Mouse (Mus musculus) testis, postnatal 14 days (tissue): Measurements from ENCODE around the gene Pnpla3.

Experiments
- DNase-seq: peaks from one replicate; pipeline ENCODE4 v3.0.0; 2021; ENCODE audit warnings: low spot score

The Pnpla3 gene

DNA sequence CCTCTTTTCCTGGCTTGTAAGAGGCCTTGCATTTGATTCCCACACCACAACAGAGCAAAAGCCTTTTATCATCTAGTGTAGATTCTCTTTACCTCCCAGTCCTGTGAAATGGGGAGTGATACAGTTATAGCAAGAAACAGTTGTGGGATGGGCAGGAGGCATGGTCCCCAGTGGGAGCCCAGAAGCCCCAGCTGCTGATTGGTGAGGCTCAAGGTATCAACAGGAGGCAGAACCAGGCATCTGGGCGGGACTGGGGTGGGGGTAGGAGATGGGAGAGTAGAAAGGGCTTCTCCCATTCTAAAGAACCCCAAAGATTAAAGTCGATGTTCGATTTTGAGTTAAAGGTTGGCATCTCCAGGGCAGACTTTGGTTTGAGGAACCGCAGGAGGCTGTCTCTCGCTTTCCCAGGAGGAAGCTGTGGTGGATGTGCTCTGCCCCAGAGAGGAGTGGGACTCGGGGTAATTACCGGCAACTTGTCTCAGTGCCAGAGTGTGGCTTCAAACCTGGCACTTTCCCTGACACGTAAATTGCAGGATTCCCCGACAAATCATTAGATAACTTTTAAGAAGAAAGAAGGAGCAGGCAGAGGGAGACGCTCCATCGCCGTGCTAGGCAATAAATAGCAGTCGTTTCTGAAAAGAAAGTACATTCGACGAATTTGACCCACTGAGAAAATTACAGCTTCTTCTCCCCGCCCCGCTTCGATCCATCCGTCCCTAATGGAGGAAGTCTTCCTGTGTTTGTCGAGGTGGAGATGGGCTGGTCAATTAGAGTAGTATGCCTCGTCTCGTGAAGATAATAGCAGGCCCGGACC lies 50.5 kb downstream of the Pnpla3 start:
- DNase-seq = no peak

DNA sequence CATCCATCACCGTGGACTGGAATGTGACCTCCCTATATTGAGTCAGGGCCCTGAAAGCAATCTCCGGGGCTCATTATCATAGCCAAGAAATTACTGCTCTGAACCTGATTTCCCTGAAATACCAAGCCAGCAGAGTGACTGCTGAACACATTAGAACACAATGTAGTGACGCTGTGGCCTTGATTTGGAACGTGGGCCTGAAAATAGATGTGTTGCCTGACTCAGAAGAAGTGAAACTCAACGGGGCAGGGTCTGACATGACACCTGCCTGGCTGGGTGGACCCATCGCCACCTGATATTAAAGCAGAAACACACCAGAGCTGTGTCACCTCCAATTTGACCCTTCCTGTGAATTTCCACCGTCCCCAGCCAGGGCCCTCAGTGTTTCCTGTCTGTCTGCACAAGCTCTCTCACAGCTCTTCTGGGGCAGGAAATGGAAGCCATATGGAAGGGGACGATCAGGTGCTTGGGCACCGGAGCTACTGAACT lies 51.2 kb downstream of the Pnpla3 start:
- DNase-seq = no peak

DNA sequence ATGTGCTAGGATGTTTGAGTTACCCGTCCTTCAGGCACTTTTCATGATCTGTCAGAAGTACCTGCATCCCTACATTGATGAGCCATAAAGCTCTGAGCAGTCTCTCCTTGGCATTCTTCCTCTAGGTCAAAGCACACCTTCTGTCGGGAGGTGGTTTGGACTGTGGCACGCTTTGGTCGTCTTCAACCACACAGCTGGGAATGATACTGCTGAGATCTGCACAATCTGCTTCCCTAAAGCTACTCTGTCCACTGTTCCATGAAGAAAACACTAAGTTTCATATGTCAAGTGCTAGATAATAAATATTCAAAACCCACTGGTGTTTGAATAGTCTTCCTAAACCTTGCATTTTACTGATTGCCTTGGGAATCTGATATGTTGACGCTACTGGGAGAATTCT lies 53.9 kb downstream of the Pnpla3 start:
- DNase-seq = no peak

DNA sequence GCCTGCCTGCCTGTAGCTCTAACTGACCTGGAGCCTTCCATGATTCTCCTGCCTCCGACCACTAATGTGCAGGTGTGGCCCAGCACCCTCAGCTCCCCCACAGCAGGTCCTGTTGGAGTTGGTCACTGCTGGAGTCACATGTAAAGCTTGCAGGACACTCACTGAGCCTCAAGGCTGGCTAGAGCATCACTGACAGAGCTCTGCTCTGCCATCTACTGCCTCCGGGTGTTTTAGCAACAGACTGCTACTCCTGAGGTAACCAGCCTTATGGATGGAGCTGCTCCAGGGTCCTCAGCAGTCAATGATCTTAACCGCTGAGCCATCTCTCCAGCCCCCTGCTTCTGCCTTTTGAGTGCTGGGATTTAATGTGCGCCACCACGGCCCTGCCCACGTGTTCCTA lies 55.8 kb downstream of the Pnpla3 start:
- DNase-seq = no peak

DNA sequence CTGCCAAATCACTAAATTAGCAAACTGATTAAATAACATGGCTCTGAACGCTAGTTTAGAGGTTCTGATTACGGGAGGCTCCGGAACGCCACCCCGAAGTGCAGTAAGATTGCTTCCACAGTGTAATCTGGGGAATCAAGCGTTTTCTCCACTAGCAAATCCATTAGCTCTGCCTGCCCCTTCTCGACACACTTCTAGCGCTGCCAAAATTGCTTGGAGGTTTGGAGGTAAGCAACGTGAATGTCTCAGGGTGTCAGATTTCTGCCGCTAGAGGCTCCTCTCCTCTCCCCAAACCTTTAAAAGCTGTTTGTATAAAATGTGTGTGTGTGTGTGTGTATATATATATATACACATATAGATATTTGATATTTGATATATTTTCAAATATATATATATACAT lies 57.1 kb downstream of the Pnpla3 start:
- DNase-seq = no peak

DNA sequence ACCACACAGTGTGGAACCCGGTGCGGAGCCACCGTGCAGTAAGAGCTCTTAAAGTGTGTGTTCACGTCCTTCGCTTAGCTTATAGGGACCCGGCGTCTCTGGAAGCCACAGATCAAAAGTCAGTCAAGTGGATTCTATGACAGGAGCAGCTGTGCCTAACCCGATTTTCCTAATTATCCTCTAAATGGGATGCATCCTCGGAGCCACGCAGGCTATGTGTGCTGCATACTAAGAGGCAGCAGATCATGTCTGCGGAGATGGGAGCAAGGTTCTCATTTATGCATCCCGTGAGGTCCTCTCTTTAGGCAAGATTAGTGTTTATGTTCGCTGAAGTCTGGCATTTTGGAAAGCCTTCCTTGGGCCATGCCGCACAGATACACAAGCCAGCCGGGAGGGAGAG lies 59.3 kb downstream of the Pnpla3 start:
- no peak for DNase-seq

DNA sequence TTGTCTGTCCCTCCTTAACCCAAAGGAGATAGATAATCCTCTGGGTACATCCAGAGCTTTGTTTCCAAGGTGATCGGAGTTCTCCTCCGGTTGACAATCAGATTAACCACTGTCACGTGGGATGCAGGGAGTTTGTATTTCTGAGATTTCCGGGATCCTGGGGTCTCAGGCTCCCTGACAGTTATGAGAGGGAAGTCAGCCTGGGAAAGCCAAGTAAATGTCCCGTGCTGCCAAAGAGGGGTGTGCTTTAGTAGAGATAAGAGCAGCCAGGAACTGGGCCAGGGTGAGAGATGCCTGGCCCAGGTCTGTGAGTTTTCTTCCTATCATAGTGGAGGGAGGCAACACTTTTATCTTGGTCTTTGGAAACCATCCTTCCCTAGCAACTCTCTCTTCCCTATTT lies 63.0 kb downstream of the Pnpla3 start:
- DNase-seq = peak; percentile 58

DNA sequence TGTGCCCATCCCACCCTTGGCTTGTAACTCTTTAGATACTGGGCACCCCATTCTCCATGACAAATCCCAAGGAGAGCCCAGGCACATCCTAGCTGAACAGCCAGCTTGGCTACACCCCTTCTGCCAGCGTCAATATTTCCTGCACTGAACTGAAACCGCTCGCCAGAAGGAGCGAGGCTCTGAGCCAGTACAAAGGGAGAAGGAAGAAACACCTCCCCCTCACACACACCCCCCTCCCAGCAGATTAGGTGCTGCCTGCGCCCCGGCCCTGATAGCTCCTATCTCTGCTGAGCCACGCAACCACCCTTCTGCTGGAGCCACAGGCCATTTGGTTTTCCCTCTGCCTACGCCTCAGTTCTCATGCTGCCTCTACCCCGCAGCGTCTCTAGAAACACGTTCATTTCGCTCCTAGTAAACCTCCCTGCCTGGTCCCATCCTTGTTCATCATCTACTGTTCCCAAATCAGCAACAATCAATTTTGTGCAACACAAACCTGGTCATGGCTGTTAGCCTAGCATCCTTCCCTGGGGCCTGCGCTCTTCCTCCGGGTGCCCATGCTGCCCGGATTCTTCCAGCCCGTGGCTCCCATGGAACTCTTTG lies 63.6 kb downstream of the Pnpla3 start:
- DNase-seq = peak; percentile 77

DNA sequence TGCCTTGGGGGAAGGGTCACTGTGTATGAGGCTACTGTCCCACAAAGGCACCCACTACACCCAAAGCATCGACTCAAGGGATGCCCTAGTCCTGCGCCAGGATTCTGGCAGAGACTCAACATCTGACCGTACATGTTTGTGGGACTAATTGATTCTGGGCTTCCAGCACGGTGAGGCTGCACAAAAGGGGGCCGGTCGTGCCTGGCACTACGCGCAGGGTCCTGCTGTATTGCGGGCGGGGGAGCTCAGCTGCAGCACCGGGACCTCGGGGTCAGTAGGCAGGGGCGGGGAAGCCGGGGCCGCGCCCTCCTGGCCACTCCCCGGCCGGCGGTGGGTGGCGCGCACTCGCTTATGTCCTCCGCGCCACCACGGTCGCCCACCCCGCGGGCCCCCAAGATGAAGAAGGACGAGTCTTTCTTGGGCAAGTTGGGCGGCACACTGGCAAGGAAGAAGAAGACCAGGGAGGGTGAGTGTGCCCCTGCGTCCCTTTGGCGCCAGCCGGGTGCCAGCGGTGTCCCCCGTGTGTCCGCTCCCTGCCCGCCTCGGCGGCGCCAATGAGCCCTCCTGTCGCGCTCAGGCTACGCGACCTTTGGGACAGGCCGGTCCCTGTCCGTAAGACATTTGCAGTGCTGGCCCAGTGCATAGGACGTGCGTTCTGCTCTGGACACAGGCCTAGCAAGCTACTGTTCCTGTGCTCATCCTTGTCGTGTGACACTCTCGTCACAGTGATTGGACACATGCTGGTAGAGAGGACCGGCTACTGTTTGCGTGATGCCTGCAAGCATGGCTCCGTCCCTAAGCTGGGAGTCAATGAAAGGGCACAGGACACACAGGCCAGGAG lies 64.3 kb downstream of the Pnpla3 start, which contains the start of gene Parvb:
Gene Parvb, plus strand, starts transcription at position 323 of the 841 bp plus-strand sequence.
- no peak for DNase-seq

DNA sequence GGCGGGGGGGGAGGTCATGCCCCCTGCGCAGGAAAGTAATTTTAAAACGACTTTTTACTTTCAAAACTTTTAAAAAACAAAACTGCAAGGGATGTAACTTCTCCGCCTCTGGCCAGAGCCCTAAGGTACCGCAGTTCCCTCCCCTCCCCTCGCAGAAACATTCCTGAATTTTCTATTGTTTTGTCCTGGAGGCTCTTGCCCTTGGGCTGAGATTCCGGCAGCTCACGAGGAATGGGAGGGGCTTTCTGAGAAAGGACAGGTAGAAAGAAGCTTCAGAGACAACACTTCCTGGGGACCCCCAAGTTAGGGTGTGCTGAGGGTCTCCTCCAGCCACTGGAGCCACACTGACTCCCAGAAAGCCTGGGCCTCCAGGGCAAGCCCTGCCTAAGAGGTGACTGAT lies 65.0 kb downstream of the Pnpla3 start:
- DNase-seq = no peak

DNA sequence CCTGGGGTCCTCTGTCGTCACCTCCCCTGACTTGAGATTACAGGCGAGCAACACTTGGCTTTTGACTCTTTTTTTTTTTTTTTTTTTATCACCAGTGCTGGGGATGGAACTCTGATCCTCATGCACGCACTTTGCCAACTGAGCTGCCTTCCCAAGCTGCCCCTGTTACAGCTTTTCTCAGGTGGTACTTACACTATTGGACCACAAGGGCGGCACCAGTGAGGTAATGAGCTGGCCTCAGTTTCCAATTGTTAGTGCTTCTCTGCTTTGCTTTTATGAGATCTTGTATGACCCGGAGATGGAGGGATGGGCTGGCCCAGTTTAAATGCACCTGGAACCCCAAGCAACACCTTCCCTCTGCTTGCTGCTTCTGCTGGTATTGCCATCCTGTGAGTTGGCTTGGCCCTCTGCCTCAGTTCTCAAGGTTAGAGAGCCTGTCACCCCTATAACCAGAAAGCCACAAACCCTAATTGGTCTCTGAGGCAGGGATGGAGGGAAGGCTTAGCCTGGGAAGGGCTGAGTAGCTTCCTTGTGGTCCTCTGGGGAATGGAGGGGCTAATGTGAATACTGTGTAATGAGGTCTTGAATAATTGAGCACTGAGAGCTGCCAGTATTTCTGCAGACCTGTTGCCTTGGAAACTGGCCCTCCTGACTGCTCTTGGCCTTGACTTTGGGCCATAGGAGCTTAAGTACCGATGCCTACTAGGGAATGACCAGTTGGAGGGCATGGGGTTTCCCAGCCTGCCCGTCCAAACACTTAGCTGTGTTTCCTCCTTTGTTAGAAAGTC lies 67.4 kb downstream of the Pnpla3 start:
- DNase-seq = no peak

DNA sequence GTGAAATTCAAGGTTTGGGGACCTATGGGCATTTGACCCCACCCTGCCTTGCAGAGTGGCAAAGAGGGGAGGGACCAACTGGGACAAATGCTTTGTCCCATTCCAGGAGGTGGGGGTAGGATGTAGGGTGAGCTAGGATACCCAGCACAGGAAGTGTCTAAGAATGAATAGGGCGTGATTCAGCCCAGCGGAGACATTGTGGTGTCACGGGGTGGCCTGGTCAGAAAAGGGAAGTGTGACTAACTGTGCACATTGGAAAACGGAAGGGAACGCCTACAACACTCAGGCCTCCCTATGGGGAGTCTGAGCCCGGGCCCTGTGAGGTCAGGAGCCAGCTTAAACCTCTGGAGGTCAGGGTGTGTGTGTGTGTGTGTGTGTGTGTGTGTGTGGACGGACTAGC lies 68.0 kb downstream of the Pnpla3 start:
- no peak for DNase-seq
